Mouse (Mus musculus) thymus, adult 18-20 months (tissue): ENCODE data around the gene Tmem120a.
A peak's percentile ranks its signal among the peaks of the same experiment; 100 is the strongest.

Source experiments
- DNase-seq, 2 experiments: peaks; one replicate each; pipeline ENCODE4 v3.0.0; 2022; ENCODE audit warnings: mixed read lengths in 2 of 2

The Tmem120a gene

GRCm38 (mm10) chr5:135743741-135744609, at the start of gene Tmem120a:
Tmem120a (minus strand) TSS chr5:135744448.
- DNase-seq = peak; percentile 90 to 92

- no peak for DNase-seq
These were observed 38.7 kb upstream of the Tmem120a start for GRCm38 (mm10) chr5:135782901-135783300.

- DNase-seq = no peak
These were observed 36.1 kb upstream of the Tmem120a start for GRCm38 (mm10) chr5:135780331-135780730.

- DNase-seq = peak; percentile 99 to 100
These were observed 34.5 kb upstream of the Tmem120a start, which contains the start of gene Mdh2 for GRCm38 (mm10) chr5:135778471-135779445. Mdh2 (plus strand) TSS chr5:135778480.

DNA sequence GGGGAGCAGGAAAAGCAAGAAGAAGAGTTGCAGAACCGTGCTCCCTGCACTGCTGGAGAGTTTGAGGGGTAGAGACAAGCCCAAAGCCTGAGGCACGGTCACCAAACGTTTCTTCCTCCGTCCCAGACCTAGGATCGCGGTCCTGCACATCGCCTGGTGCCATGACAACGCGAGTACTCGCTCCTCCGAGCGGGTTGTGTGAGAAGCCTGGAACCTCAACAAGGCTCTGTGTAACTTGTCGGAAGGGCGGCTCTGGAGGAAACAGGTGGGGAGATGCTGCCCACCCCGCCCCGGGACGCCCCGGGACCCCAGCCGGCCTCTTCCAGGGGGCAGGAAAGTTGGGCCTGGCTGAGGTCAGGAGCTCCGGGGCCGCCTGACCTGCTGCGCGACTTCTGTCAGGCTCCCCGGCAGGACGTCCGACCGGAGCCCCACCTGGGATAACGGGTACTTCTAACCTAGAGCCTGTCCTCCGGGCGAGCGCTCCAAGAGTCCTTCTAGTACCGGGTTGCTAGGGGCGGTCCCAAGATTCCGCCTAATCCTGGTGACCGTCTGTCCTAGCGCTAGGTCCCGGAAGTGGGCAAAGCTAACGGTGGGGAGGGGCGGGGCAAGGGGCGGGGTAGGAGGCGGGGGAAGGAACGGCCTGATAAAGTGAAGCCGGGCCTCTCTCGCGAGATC, 33.7 kb upstream of the Tmem120a start, which contains the start of gene Styxl1:
Styxl1 (minus strand) TSS at position 590 of the 675 bp plus-strand sequence.
- DNase-seq = no peak

DNA sequence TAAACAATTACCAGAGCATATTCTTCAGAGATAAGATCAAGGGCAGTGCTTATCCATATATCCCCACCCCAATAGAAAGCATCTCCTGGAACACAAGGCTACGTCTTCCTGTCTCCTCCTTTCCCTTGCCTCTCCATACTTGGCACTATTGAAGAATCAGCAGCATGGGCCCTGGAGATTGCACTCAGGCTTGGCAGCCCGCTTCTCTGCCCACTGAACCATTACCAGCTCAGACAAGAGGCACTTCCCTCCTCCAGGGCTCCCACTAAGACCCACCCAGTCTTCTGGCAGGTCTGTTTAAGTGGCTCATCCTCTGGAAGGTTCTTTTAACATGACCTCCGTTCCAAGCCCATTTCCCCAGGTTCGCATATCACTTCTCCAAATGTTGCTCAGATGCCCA, 32.3 kb upstream of the Tmem120a start:
- DNase-seq = no peak

DNA sequence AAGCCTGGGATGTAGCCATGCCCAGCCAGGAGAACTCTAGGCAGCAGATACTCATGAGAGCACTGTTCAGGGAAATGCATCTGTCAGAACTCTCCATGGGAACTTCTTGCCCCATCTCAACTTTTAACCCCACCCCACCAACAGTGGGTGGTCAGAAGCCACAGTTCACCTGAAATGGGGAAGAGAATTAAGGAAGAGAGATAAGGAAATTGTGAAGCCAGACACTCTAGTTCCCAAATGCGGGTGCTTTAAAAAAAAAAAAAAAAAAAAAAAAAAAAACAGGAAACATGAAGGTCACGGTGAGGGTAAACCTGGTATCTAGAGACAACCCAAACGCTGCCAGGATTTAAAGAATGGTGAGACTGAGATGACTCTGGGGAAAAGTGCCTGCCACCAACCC, 28.3 kb upstream of the Tmem120a start:
- no peak for DNase-seq

GRCm38 (mm10) chr5:135764971-135765370, 20.7 kb upstream of the Tmem120a start:
- no peak for DNase-seq

DNA sequence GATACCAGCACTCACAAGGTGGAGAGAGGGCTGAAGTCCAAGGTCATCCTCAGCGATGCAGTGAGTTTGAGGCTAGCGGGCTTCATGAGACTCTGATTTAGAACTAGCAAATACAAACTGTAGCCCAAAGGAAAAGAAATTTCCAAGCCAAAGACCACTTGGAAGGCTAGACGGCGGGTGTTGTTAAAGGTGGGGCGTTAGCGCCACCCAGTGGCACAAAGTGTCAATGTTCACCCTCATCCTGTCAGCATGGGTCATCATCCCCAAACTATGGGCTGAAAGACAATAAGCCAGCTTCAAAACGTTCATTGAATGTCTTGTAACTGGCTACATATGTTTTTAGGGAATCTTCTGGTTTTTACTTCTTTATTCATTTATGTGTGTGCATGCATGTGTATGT, 19.3 kb upstream of the Tmem120a start:
- DNase-seq = peak in 1 of 2 experiments; percentile 21

GRCm38 (mm10) chr5:135761881-135762280, 17.6 kb upstream of the Tmem120a start:
- no peak for DNase-seq

DNA sequence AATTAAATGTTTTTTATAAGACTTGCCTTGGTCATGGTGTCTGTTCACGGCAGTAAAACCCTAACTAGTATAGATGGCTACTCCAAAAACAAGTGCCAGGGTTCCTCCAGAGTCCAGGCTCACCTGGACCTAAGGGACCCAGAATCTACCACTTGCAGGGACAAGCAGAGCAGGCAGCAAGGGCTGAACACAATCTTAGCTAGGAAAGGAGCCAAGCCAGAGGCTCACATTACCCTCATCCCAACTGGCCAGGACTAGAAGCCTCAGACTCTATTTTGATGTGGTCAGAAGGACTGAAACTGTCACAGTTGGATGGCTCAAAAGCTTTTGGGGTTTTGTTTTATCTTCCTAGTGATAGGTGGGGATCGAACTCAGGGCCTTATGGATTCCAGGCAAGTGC, 7.3 kb upstream of the Tmem120a start:
- DNase-seq = no peak

DNA sequence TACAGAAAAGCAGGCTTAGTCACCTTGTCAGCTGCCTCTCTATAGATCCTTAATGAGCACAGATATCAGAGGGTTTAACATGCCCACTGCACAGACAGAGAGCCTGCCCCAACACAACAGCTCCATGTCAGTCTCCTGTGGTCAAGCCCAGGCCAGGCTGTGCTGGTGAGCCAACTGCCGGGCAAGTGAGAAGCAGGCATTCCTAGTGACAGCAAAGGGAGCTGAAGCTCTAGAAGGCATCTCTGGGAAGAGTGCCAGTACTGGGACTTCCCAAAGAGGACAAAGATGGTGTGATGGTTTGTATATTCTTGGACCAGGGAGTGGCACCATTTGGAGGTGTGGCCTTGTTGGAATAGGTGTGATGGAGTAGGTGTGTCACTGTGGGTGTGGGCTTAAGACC, 6.8 kb upstream of the Tmem120a start:
- no peak for DNase-seq

- no peak for DNase-seq
These were observed 494 bp upstream of the Tmem120a start for GRCm38 (mm10) chr5:135744742-135745141.

- DNase-seq = no peak
These were observed 1.1 kb downstream of the Tmem120a start for GRCm38 (mm10) chr5:135742941-135743740.

DNA sequence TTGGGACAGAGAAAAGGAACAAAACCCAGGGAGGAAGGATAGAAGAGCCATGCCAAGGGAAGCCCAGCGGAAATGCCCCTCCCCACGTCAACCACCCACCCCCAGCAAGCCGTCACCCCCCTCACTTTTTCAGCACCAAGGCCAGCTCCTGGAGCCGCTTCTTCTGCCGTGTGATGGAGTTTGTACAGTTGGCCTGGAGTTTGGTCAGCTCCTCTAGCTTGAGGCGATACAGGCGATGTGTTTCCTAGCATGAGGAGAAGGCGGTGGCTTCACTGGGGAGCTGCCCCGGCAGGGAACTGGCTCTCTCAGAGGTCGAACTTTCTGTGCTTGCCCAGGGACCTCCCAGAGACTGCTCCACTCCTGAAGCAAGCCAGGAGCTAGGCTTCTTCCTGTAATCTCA, 2.1 kb downstream of the Tmem120a start:
- no peak for DNase-seq

GRCm38 (mm10) chr5:135738266-135738665, 6.0 kb downstream of the Tmem120a start:
- no peak for DNase-seq

DNA sequence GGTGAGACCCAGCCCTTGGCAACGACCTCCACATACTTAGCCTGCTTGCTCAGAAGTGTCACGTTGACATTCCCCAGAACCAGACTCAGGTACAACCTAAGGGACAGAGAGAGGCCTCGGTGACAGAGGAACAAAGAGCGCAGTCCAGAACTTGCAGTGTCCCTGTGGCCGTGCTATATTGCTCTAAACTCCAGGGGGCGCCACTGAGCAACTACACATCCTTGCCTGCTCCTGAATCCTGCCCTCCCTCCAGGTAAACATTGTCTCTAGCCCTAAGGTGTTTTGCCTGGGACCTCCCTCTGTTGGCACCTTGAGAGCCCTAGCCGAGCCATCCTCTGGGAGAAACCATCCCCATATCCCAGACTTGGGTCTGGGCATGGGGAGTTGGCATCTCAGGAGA, 7.1 kb downstream of the Tmem120a start:
- DNase-seq = no peak

GRCm38 (mm10) chr5:135736544-135736943, 7.7 kb downstream of the Tmem120a start:
- DNase-seq = no peak

DNA sequence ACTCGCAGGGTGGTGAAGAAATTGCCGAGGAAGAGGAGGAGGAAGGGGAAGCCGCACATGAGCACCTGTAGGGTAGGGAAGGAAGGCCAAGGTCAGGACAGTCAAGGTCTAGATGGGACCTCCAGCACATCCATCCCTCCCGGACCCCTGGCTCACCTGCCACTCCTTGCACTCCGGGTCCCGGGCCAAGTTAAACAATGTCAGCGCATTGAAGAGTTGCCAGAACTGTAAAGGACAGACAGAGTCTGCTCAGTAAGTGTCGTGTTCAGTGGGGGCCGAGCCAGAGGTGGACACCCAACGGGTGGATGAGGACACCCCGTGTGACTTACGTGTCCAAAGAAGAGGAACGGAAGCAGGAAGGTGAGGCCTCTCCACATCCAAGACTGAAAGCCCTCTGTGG, 8.5 kb downstream of the Tmem120a start:
- DNase-seq = no peak

DNA sequence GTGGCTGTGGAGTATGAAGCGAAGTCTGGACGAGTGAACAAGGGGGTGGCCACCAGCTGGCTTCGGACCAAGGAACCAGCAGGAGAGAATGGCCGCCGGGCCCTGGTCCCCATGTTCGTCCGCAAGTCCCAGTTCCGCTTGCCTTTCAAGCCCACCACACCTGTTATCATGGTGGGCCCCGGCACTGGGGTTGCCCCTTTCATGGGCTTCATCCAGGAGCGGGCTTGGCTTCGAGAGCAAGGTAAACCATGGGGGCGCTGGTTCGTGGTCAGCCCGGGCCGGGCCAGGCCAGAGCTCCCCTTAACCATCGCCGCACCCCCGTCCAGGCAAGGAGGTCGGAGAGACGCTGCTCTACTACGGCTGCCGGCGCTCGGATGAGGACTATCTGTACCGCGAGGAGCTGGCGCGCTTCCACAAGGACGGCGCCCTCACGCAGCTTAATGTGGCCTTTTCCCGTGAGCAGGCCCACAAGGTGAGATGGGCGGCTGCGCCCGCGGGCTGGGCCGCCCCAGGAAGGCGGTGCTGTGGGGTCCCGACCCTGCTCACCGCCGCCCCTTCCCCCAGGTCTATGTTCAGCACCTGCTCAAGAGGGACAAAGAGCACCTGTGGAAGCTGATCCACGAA, 10.1 kb downstream of the Tmem120a start:
- DNase-seq = no peak

GRCm38 (mm10) chr5:135733071-135733470, 11.2 kb downstream of the Tmem120a start:
- DNase-seq = no peak
